Mouse (Mus musculus) MEL-GATA-1-ER (cell line): Measurements from ENCODE around the gene C87414.
"Not testable (repeated sequence)": the region's sequence is repeated elsewhere in the genome, so short reads cannot be mapped to it uniquely, and the experiment has no call there.

Source experiments
- DNase-seq: peaks from one replicate; pipeline ENCODE4 v3.0.0-alpha.2; 2012; ENCODE audit warnings: low read depth; ENCODE audit errors: extremely low read depth

The C87414 gene

DNA sequence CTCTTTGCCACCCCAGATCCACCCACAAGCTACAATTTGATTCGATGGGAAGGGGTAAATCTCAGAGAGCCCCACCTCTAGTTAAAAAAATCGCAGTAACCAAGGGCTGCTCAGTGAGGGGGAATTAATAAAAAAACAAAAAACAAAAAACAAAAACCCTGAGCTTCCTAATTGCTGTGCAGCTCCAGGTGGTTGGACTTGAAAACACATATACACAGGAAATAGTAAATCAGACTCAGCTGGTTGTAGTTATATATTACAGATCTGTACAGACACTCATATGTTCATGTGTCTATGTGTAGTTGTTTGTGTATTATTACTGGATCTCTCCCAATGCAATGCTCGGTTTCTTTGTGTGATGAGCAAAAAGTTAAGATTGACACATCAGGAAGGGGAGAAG is at the start of gene C87414:
TSS of gene C87414 (minus strand) at position 101 of the 400 bp plus-strand sequence.
- not testable (repeated sequence) for DNase-seq

DNA sequence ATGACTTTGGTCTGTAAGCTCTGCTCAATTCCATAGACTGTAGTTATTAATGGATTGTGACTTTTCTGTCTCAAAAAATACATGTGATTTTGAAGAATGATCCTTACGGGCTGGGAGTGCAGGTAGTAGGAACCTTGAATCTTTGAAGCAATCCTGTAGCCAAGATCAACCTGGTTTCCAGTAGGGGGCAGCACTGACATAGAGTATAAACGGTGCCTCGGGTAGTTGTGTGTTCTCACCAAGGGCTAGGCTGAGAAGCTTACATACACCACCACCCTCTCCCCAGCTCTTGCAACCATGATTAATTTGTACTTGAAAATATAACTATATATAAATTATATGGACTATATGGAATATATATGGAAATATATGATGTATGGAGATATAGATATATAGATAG is 13.3 kb upstream of the C87414 start:
- not testable (repeated sequence) for DNase-seq
